8 mouse cellular contexts compared by ENCODE assay signal in the genomic region with DNA sequence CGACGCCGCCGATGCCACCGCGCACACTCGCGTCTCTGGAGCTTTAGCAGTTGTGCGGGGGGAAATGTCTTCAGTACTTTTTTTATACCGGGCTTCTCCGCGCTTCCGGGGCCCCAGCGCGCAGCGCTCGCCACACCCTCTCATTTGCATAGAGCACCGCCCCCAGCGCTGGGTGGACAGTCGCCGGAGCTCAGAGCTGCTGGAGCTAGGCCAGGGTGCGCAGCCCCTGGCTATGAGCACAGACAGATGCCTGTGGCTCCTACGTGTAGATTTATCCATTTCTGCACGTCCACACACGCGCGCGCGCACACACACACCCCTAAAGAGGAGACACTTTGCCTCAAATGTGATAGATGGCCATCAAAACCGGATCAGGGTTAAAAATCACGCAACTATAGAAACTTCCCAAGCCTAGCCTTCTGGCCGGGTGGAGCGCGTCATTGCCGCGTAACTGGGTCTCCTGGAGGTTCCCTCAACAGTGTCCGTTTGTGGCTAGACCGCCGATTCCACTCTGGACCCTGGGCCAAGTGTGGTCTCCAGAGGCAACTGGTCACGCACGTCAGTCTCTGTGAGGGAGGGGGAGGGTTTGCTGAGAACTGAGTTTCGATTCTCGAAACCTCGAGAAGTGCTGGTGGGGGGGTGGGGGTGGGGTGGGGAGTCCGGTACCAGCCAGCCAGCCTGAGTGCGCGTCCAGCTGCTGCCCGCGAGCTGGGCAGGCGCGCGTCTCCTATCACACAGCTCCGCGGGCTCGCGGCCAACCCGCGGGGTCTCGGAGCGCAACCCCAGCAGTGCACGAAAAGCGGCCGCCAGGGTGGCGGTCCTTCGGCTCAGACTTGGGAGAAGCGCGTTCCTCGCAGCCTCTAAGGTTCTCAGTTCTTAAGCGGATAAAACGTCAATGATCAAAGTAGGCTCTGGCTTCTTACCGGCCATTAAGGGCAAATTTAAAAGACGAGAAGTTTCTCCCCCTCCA. TPM values are rescaled to one million over a fixed set of nuclear protein-coding genes. Genes with fewer than 3 reads are reported as not detected.
DNase-seq lines count a peak whose midpoint lies in the region; ATAC-seq and TF ChIP-seq lines count a peak whose summit lies in the region.

A gene (minus strand): TSS at position 107 of the 970 bp plus-strand sequence.

- H3K36me3 ChIP-seq in MEL (ENCODE audit: control insufficient read depth in 1 of 2, insufficient read depth in 2 of 2, low read length in 2 of 2): peaks cover 7 to 16% of the 10 kb centered on the region in 2 experiments; a peak in 3 of 4 replicates
- H3K36me3 ChIP-seq in hindbrain, embryonic 10.5 days: no peaks in the 10 kb centered on the region
- no peaks in the 10 kb centered on the region for H3K36me3 ChIP-seq in lung, postnatal 0 days (ENCODE audit: insufficient read depth, low read length)

- H3K27ac ChIP-seq in MEL (ENCODE audit: control insufficient read depth, low read depth, low read length): peak within 1 kb of the TSS; percentile 85
- peak within 1 kb of the TSS; percentile 80 for H3K27ac ChIP-seq in hindbrain, embryonic 10.5 days
- H3K27ac ChIP-seq in lung, postnatal 0 days (ENCODE audit: low read length): peak within 1 kb of the TSS; percentile 84

- peaks cover 3 to 20% of the 10 kb centered on the region in 2 experiments for H3K4me1 ChIP-seq in MEL (ENCODE audit: control insufficient read depth in 1 of 2, insufficient read depth in 2 of 2, low read length in 2 of 2)
- peaks cover 14% of the 10 kb centered on the region for H3K4me1 ChIP-seq in hindbrain, embryonic 10.5 days (replicated peaks)
- no peaks in the 10 kb centered on the region for H3K4me1 ChIP-seq in lung, postnatal 0 days (ENCODE audit: insufficient read depth, low read depth, low read length)

- H3K9me3 ChIP-seq in MEL (replicated peaks; ENCODE audit: insufficient read depth, low read length): no peaks in the 10 kb centered on the region
- no peaks in the 10 kb centered on the region for H3K9me3 ChIP-seq in hindbrain, embryonic 10.5 days
- H3K9me3 ChIP-seq in lung, postnatal 0 days (ENCODE audit: low read length): no peaks in the 10 kb centered on the region

- ATAC-seq in frontal cortex, adult (ENCODE audit: low TSS enrichment): peak; percentile 62
- ATAC-seq in lung, postnatal 0 days: peak; percentile 91

- H3K79me2 ChIP-seq in MEL (ENCODE audit: control insufficient read depth, insufficient read depth, low read length, poor library complexity): peaks cover 31% of the 10 kb centered on the region

- TF ChIP-seq CTCF in MEL (IDR thresholded peaks at IDR 0.05 in 2 of 3, conservative IDR thresholded peaks at IDR 0.05 in 1 of 3; ENCODE audit: control insufficient read depth in 1 of 3, insufficient read depth in 1 of 3, low read depth in 2 of 3, low read length in 3 of 3, poor library complexity in 1 of 3, severe bottlenecking in 1 of 3): peak in 2 of 3 experiments; percentile 24 to 35; a peak in 4 of 6 replicates
- TF ChIP-seq CTCF in lung, postnatal 0 days (IDR thresholded peaks at IDR 0.05): peak; percentile 8; the same call in 1 of the 2 replicates

- TF ChIP-seq EP300 in MEL (IDR thresholded peaks at IDR 0.05; ENCODE audit: low read depth in 1 of 2, low read length in 2 of 2): no peak
- TF ChIP-seq EP300 in lung, postnatal 0 days (IDR thresholded peaks at IDR 0.05): no peak

- no peaks in the 10 kb centered on the region for H3K27me3 ChIP-seq in MEL (ENCODE audit: control insufficient read depth in 1 of 2, insufficient read depth in 2 of 2, low read length in 2 of 2)
- H3K27me3 ChIP-seq in hindbrain, embryonic 10.5 days (ENCODE audit: insufficient read depth, poor library complexity, severe bottlenecking): peaks cover 31% of the 10 kb centered on the region
- H3K27me3 ChIP-seq in lung, postnatal 0 days (replicated peaks; ENCODE audit: insufficient read depth, low read length): no peaks in the 10 kb centered on the region

- WGBS in hindbrain, embryonic 10.5 days: under 1% methylated on average over 72 of the region's 72 CpGs
- 2% methylated on average over 72 of the region's 72 CpGs for WGBS in lung, postnatal 0 days

- DNase-seq in MEL (ENCODE audit: low read depth, low spot score): peak; percentile 95
- peak; percentile 11 for DNase-seq in cerebellum, adult 9-11 months
- DNase-seq in hindbrain, embryonic 10.5 days (ENCODE audit: low spot score): peak; percentile 85
- peak; percentile 53 to 68 for DNase-seq in layer of hippocampus, postnatal 10 days (ENCODE audit: low spot score in 2 of 2)
- DNase-seq in lung, postnatal 0 days (ENCODE audit: low spot score): peak; percentile 95
- DNase-seq in ovary, adult 18-20 months (ENCODE audit: low spot score): peak; percentile 85
- peak; percentile 61 for DNase-seq in thymus, postnatal 0 days (ENCODE audit: low spot score)

- H3K9ac ChIP-seq in MEL (ENCODE audit: control insufficient read depth, low read depth, low read length, poor library complexity, severe bottlenecking): peak within 1 kb of the TSS; percentile 82
- H3K9ac ChIP-seq in lung, postnatal 0 days (replicated peaks; ENCODE audit: low read depth): peak within 1 kb of the TSS; percentile 48

- peak within 1 kb of the TSS; percentile 95 for H3K4me2 ChIP-seq in lung, postnatal 0 days (replicated peaks; ENCODE audit: low read depth, low read length)

- peak within 1 kb of the TSS; percentile 77 to 88 for H3K4me3 ChIP-seq in MEL (ENCODE audit: control insufficient read depth in 1 of 2, insufficient read depth in 1 of 2, low read depth in 2 of 2, low read length in 2 of 2)
- peak within 1 kb of the TSS; percentile 76 for H3K4me3 ChIP-seq in hindbrain, embryonic 10.5 days
- H3K4me3 ChIP-seq in lung, postnatal 0 days (ENCODE audit: low read depth, low read length): peak within 1 kb of the TSS; percentile 85

- peak in 1 of 2 experiments; percentile 81; a peak in 2 of 4 replicates for TF ChIP-seq POLR2A in MEL (IDR thresholded peaks at IDR 0.05; ENCODE audit: control insufficient read depth in 1 of 2, insufficient read depth in 1 of 2, low read depth in 1 of 2, low read length in 2 of 2, poor library complexity in 1 of 2)

- TF ChIP-seq RAD21 in MEL (IDR thresholded peaks at IDR 0.05; ENCODE audit: low read depth, low read length): no peak

TF ChIP-seq in MEL, 35 proteins besides CTCF, POLR2A, EP300 and RAD21 (continues in another document):
- TF ChIP-seq MAFK (IDR thresholded peaks at IDR 0.05; ENCODE audit: borderline replicate concordance, low read depth, low read length) (no peak), GATA1 (IDR thresholded peaks at IDR 0.05; ENCODE audit: low read depth, low read length) (no peak), MAX (IDR thresholded peaks at IDR 0.05; ENCODE audit: low read length) (no peak), MYC (IDR thresholded peaks at IDR 0.05; ENCODE audit: low read depth, low read length) (no peak), MAZ (IDR thresholded peaks at IDR 0.05; ENCODE audit: low read depth, low read length) (0 out of 2 replicates have a peak, but pooled peaks have one; percentile 10), UBTF (IDR thresholded peaks at IDR 0.05; ENCODE audit: borderline replicate concordance, insufficient read depth, low read depth, low read length) (no peak), KAT2A (conservative IDR thresholded peaks at IDR 0.05; ENCODE audit: low read depth, low read length) (no peak), USF1 (IDR thresholded peaks at IDR 0.05; ENCODE audit: low read depth, low read length) (no peak), POLR2AphosphoS2 (IDR thresholded peaks at IDR 0.05; ENCODE audit: low read length) (peak; percentile 79), JUND (IDR thresholded peaks at IDR 0.05; ENCODE audit: low read depth, low read length) (no peak), ZMIZ1 (IDR thresholded peaks at IDR 0.05; ENCODE audit: low read depth, low read length) (peak; percentile 66; the same call in 1 of the 2 replicates), ETS1 (IDR thresholded peaks at IDR 0.05; ENCODE audit: low read depth, low read length) (no peak), SMC3 (IDR thresholded peaks at IDR 0.05; ENCODE audit: low read depth, low read length) (0 out of 2 replicates have a peak, but pooled peaks have one; percentile 4), CHD2 (IDR thresholded peaks at IDR 0.05; ENCODE audit: low read length) (no peak), ZNF384 (IDR thresholded peaks at IDR 0.05; ENCODE audit: low read depth, low read length) (peak; percentile 86), TBP (IDR thresholded peaks at IDR 0.05; ENCODE audit: low read depth, low read length) (peak; percentile 85), ZC3H11A (IDR thresholded peaks at IDR 0.05; ENCODE audit: low read depth, low read length) (no peak), TCF12 (IDR thresholded peaks at IDR 0.05; ENCODE audit: low read depth, low read length) (peak; percentile 32; the same call in 1 of the 2 replicates), NRF1 (IDR thresholded peaks at IDR 0.05; ENCODE audit: insufficient read depth, low read depth, low read length, poor library complexity, severe bottlenecking) (peak; percentile 50; the same call in 1 of the 2 replicates), GABPA (IDR thresholded peaks at IDR 0.05; ENCODE audit: low read depth, low read length) (no peak), HCFC1 (IDR thresholded peaks at IDR 0.05; ENCODE audit: low read depth, low read length) (peak; percentile 39; the same call in 1 of the 2 replicates), E2F4 (IDR thresholded peaks at IDR 0.05; ENCODE audit: borderline replicate concordance, low read depth, low read length) (no peak), ELF1 (IDR thresholded peaks at IDR 0.05; ENCODE audit: low read depth, low read length) (peak; percentile 92), MXI1 (IDR thresholded peaks at IDR 0.05; ENCODE audit: low read depth, low read length) (0 out of 2 replicates have a peak, but pooled peaks have one; percentile 54), MEF2A (IDR thresholded peaks at IDR 0.05; ENCODE audit: extremely low read depth, insufficient replicate concordance, low read depth, low read length, poor library complexity, severe bottlenecking) (no peak), BHLHE40 (IDR thresholded peaks at IDR 0.05; ENCODE audit: borderline replicate concordance, low read depth, low read length) (no peak; the same call in 1 of the 2 replicates), SIN3A (IDR thresholded peaks at IDR 0.05; ENCODE audit: low read length) (peak; percentile 84), RCOR1 (IDR thresholded peaks at IDR 0.05; ENCODE audit: low read depth, low read length) (no peak)

RNA-seq across cellular contexts. Expression of the gene that starts here (rescaled TPM):
- 7.0 and 9.5 TPM in 2 replicates for total RNA-seq in MEL (2012; rRNA removed)
- 10 to 100 TPM in 1 of 2 experiments, not detected in 1; 15.2 TPM for polyA plus RNA-seq in MEL (2012; ENCODE audit: insufficient read depth in 1 of 2, insufficient read length in 2 of 2, low read depth in 1 of 2, low replicate concordance in 2 of 2, missing spikeins in 1 of 2)
- polyA plus RNA-seq in hindbrain, embryonic 10.5 days (2016; fragmentation: Nextera tagmentation; extraction: Ambion mirVana): 1.9 and 2.3 TPM in 2 replicates
- total RNA-seq in layer of hippocampus, postnatal 10 days (2021): 1 to 10 TPM; 2.7 TPM
- 6.8 and 7.1 TPM in 2 replicates for polyA plus RNA-seq in lung, postnatal 0 days (2015; fragmentation: Nextera tagmentation; extraction: Ambion mirVana)
- 1.6 and 1.8 TPM in 2 replicates for polyA plus RNA-seq in thymus, postnatal 0 days (2015; fragmentation: Nextera tagmentation; extraction: Ambion mirVana)

Comparison
In these comparisons a context has a peak if more than half of its experiments do, and no peak if none do; other contexts are left out.
1. Peak in every context shown above with its lines: DNase-seq, ATAC-seq, H3K4me3 ChIP-seq and H3K27ac ChIP-seq.
2. DNase-seq: peak in every context shown above with its lines; median percentile 95 in MEL; 95 in lung, postnatal 0 days; 85 in hindbrain, embryonic 10.5 days; 85 in ovary, adult 18-20 months; 61 in thymus, postnatal 0 days; 60 in layer of hippocampus, postnatal 10 days; 11 in cerebellum, adult 9-11 months.